Mouse (Mus musculus): ENCODE measurements around the gene Hgd.

DNA sequence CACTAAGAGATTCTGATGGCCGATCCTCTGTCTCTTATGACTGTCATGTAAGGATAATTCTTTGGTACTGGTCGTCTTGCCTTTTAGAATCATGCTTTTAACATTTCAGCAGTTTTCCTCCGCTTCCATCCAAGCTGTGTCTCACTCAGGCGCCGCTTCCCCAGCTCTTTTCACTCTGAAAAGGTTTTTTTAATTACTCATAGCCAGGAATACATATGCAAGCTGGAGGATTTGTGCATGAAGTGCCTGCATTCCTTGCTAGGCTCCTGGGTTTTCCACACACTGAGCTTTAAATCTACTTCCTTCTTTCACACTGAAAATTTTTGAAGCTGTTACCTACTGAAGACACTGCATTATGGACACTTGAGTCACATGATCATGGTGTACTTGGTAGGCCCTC, 17.0 kb upstream of the Hgd start:
- no peak for TF ChIP-seq EP300 (optimal IDR thresholded peaks at IDR 0.05)
- no peak for TF ChIP-seq CTCF (IDR thresholded peaks at IDR 0.05; ENCODE audit: low read depth)

Measured in stomach, postnatal 0 days (tissue).